Mouse (Mus musculus) embryo, embryonic 9.5 days (tissue): Measurements from ENCODE around the gene Smurf2.
"Not testable (repeated sequence)": the region's sequence is repeated elsewhere in the genome, so short reads cannot be mapped to it uniquely, and the experiment has no call there.

ENCODE experiments used
- DNase-seq: peaks from one replicate; pipeline ENCODE4 v3.0.0-alpha.2; 2017; ENCODE audit errors: extremely low spot score

The Smurf2 gene

DNA sequence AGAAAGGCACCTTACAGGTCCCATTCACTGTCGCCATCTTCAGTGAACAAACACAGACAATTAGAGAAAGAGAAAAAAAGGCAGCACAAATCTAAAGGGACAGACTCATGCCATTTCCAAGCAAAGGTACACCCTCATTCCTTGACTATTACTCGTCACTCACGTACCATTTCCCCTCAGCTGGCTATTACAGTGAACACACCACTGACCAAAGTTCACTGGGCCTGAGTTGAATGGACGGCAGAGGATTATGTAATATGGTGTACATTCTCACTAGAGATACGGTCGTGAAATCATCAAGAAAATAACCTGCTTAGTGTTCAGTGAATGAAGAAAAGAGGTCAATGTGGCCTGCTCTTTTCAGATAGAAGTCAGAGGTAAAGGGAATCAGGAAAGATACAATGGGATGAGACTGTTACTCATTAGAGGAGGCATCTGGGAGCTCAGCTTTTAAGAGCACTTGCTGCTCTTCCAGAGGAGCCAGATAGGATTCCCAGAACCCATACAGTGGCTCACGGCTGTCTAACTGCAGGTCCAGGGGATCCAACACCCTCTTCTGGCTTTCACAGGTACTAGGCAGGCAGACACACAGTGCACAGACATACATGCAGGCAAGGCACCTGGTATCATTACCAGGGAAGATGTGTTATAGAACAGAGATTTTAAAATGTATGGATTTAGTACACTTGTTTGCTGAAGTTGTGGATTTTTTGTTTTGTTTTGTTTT, 107.9 kb downstream of the Smurf2 start:
- DNase-seq = no peak

DNA sequence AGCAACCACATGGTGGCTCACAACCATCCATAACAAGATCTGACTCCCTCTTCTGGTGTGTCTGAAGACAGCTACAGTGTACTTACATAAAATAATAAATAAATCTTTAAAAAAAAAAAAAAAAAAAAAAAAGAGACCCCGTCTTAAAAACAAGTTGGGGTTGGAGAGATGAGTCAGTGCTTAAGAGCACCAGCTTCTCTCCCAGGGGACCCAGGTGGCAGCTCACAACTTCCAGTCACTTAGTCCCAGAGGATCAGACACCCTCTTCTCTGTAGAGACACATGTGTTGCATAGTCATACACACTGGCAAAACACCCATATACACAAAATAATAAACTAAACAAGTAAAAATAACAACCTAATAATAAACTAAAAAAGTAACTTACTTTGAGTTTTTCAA, 113.1 kb downstream of the Smurf2 start:
- DNase-seq = not testable (repeated sequence)

- DNase-seq = no peak
Measured at GRCm38 (mm10) chr11:106802069-106802627, 118.4 kb downstream of the Smurf2 start.

DNA sequence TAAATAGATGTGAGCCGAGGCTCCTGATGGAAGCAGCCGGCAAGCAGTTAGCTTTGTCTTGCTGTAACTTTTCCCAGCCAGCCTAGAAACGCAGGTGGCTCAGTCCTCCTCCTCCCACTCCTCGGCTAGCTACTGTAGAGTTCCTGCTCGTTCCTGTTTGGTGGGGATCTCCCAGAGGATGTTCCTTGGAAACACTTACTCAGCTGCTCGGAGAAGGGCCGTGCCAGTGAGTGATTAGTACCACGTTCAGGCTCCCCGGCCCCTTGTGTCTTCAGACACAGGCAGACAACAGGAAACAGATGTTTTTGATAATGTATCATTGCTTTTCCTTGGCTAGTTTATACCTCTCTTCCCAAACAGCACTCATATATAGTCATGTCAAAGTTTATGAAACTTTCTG, 124.8 kb downstream of the Smurf2 start:
- DNase-seq = no peak

DNA sequence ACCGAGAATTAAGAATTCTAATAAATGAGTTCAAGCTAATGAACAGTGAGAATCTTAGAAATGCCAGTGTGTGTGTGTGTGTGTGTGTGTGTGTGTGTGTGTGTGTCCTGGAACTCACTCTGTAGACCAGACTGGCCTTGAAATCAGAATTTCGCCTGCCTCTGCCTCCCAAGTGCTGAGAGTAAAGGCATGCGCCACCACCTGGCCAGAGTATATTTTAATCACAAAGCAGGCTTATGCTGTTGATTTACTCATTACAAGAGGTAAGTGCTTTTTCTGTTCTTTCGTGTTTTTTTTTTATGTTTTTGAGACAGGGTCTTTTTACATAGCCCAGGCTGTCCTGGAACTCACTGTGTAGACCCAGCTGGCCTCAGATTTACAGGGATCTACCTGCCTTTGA, 126.7 kb downstream of the Smurf2 start:
- DNase-seq = no peak

GRCm38 (mm10) chr11:106789649-106790048, 130.9 kb downstream of the Smurf2 start:
- peak; percentile 44 for DNase-seq

DNA sequence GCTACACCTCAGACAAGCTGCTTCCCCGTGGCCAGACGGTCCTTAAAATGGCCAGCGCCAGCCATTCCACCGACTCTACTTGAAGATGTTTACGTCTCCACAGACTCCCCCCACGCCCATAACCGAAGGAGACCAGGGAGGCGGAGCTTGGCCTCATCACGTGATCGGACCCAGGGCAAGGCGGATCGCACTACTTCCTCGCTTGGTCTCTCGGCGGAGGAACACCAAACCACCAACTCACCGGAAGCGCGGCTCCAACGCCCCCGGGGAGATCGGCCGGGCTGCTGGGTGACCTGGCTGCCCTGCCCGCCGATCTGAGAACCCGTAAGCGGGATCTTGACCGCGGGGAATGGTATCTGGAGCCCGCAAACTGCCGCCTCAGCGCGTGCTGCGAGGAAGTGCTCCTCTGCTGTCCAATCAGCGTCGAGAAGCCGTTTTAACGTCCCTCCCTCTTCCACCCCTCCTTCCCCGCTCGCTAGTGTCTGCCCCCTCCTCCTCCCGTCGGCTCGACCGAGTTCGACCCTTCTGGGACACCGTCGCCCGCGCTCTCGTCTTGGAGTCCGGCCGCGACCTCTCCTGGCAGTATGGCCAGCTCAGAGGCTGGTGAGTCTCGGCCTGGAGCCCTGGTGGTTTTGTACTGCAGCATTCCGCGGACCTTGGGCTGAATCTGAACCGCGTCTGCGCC, 131.6 kb downstream of the Smurf2 start, which contains the start of the genes Ddx5 and Cep95:
TSS of gene Ddx5 (minus strand) at position 411 of the 685 bp plus-strand sequence.
TSS of gene Cep95 (plus strand) at position 478 of the 685 bp plus-strand sequence.
- peak; percentile 97 for DNase-seq

GRCm38 (mm10) chr11:106788026-106788774, 132.3 kb downstream of the Smurf2 start:
- peak; percentile 99 for DNase-seq

GRCm38 (mm10) chr11:106787131-106788025, 133.1 kb downstream of the Smurf2 start:
- DNase-seq = peak; percentile 79

- no peak for DNase-seq
Measured at GRCm38 (mm10) chr11:106785043-106785442, 135.5 kb downstream of the Smurf2 start.

GRCm38 (mm10) chr11:106784476-106784875, 136.0 kb downstream of the Smurf2 start:
- no peak for DNase-seq

GRCm38 (mm10) chr11:106782841-106783764, 137.4 kb downstream of the Smurf2 start:
- no peak for DNase-seq

GRCm38 (mm10) chr11:106782271-106782670, 138.2 kb downstream of the Smurf2 start:
- DNase-seq = not testable (repeated sequence)

- DNase-seq = no peak
Measured at GRCm38 (mm10) chr11:106780590-106781220, 139.8 kb downstream of the Smurf2 start.

DNA sequence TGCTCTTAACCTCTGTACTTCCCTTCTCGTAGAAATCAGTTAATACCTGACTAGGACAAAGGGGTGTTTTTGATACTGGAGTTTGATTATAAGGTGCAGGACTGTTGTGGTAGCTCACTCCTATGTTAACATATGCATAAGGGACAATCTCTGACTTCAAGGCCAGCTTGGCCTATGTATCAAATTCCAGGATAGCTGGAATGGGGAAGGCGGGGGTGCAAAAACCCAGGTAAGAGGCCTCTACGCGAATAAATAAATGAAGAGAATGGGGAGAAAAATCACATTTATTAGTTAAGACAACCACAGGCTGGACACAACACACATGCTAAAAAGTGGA, 140.5 kb downstream of the Smurf2 start:
- peak; percentile 28 for DNase-seq

- peak; percentile 92 for DNase-seq
Measured at GRCm38 (mm10) chr11:106779388-106780088, 141.0 kb downstream of the Smurf2 start, which contains the start of gene Polg2. Polg2 (minus strand) TSS chr11:106779537.

DNA sequence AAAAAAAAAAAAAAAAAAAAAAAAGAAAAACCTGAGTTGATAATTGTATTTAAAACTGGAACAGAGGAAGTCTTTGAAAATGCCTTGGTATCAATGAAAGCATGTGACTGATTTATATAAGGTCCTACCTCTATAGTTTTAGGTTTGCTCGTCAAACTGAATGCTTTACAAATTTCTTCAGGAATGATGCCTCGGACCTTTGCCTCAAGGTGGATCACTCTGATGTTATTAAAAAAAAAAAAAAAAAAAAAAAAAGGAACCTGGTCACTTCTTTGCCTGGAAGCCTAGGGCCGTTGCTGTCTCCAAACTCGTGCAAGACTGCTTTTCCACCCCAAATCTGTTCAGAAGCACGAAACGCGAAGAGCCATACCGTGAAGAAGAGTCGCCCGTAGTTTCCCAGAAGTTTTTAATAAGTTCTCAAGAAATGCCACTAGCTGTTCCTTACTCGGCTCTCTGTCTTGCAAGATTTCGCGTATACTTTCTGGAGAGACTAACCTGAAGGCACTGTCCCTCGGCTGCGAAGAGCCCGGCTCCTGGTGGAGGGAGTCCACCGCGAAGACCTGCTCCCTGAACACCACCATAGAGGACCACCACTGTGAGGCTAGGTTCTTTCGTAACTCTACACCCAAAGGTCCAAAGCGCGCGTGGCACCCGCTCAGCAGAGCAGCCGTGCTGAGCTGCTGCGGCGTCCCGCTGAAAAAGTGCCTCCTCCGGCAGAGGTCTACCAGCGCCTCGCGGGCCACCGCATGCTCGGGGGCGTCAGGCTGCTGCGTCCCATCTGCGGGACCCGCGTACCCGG, 141.7 kb downstream of the Smurf2 start:
- DNase-seq = no peak

GRCm38 (mm10) chr11:106778132-106778531, 142.4 kb downstream of the Smurf2 start:
- no peak for DNase-seq
